Mouse (Mus musculus): ENCODE data around the gene Gpr19.

DNA sequence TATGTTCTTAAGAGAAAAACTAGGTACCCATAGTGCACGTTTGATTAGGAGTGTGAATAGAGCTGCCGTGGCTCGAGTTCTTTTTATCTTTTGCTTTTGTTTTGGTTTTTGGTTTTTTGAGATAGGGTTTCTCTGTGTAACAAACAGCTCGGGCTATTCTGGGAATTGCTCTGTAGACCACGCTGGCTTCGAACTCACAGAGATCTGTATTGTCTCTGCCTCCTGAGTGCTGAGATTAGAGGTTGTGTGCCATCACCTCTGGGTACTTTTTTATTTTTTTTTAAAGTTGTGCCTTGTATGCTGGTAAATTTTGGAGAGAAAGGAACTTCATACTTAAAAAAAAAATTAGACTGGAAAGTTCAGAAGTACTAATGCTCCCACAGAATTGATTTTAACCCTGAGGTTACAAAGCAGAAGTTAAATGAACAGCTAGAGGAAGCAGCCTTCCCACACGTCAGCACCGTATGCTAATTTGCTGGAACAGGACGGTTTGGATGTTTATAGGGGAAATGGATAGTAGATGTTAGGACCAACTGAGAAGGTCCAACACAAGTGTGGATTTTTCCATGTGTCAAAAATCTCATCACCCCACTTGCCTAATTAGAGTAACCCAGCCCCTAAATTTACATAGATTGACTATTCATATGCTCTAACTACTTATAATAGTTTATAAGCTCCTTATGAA lies 24.3 kb upstream of the Gpr19 start:
- TF ChIP-seq CTCF (IDR thresholded peaks at IDR 0.05; ENCODE audit: low read depth, low read length) (no peak), TAL1 (conservative IDR thresholded peaks at IDR 0.05; ENCODE audit: low read depth, low read length) (no peak), GATA1 (IDR thresholded peaks at IDR 0.05; ENCODE audit: borderline replicate concordance, low read length) (no peak), POLR2AphosphoS5 (IDR thresholded peaks at IDR 0.05; ENCODE audit: insufficient replicate concordance, low read depth, low read length) (no peak), GATA2 (IDR thresholded peaks at IDR 0.05; ENCODE audit: borderline replicate concordance, low read depth, low read length) (no peak)

Measured in G1E (cell line).